Mouse (Mus musculus) hindbrain, embryonic 13.5 days (tissue): Measurements from ENCODE around the gene Bpi. TPM values are rescaled to one million over a fixed set of nuclear protein-coding genes. Genes with fewer than 3 reads are reported as not detected.

Experiments
- ATAC-seq: fragments of 200-750 bp; cut with Nextera tagmentation; 2 replicates; pipeline ENCODE4 v1.8.0; 2017; ENCODE audit warnings: moderate TSS enrichment; ENCODE audit not compliant: low FRiP score
- H3K27ac ChIP-seq: fragments of 300-500 bp; sonication (generic); 2 replicates; pipeline ENCODE4 v1.5.1; 2015; ENCODE audit warnings: inconsistent platforms, mild to moderate bottlenecking, moderate library complexity
- H3K27me3 ChIP-seq: fragments of 300-500 bp; sonication (generic); 2 replicates; pipeline ENCODE4 v1.6.1; 2015; ENCODE audit warnings: mild to moderate bottlenecking, inconsistent platforms
- H3K36me3 ChIP-seq: fragments of 300-500 bp; sonication (generic); 2 replicates; pipeline ENCODE4 v1.6.1; 2015; ENCODE audit warnings: mild to moderate bottlenecking, inconsistent platforms
- H3K4me1 ChIP-seq: fragments of 300-500 bp; sonication (generic); replicated peaks from 2 replicates; pipeline ENCODE4 v1.6.1; 2015; ENCODE audit warnings: inconsistent platforms
- H3K4me2 ChIP-seq: fragments of 300-500 bp; sonication (generic); 2 replicates; pipeline ENCODE4 v1.6.1; 2015; ENCODE audit warnings: inconsistent platforms, mild to moderate bottlenecking, moderate library complexity
- H3K4me3 ChIP-seq: fragments of 300-500 bp; sonication (generic); 2 replicates; pipeline ENCODE4 v1.5.1; 2015; ENCODE audit warnings: mild to moderate bottlenecking, inconsistent platforms
- H3K9ac ChIP-seq: fragments of 300-500 bp; sonication (generic); 2 replicates; pipeline ENCODE4 v1.6.1; 2015; ENCODE audit warnings: mild to moderate bottlenecking, inconsistent platforms
- H3K9me3 ChIP-seq: fragments of 300-500 bp; sonication (generic); 2 replicates; pipeline ENCODE4 v1.6.1; 2016; ENCODE audit warnings: inconsistent platforms
- WGBS: fragments of 180-500 bp; shearing (Covaris S2); methylation state at CpG from one replicate; pipeline ENCODE4 v1.1.7; 2015; 5-methylcytosine and 5-hydroxymethylcytosine counted together
- polyA plus RNA-seq: library from polyadenylated mRNA; unstranded; fragments of >200 nt; fragmentation: Nextera tagmentation; extraction: Ambion mirVana; gene quantifications from 2 replicates; pipeline ENCODE4 v1.2.1, GENCODE M21; 2015

The Bpi gene
- polyA plus RNA-seq = not detected in 2 replicates

DNA sequence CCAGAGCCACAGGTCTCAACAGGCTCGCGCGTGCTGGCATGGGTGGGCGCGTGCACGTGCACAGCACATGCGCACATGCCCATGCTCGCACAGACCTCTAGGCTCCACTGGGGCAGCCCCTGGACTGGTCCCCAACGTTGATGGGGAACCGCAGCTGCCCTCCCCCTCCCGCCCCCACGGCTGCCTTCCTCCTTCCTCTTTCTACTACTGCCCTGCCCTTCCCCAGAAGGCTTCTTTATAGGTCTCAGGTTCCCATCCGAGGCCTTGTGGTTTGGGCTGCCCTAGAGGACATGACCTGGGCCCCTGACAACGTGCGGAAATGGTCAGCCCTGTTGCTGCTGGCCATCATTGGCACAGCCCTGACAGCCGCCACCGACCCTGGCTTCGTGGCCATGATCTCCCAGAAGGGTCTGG is at the start of gene Bpi:
TSS of gene Bpi (plus strand) at position 90 of the 414 bp plus-strand sequence.
- Histone ChIP-seq H3K4me3 (no peak within 1 kb of the TSS), H3K27ac (no peak within 1 kb of the TSS), H3K36me3 (no peaks in the 10 kb centered on the region), H3K27me3 (0 out of 2 replicates have a peak, but pooled peaks cover 5% of the 10 kb centered on the region), H3K4me1 (peaks cover 3% of the 10 kb centered on the region), H3K9ac (no peak within 1 kb of the TSS; the same call in 1 of the 2 replicates), H3K4me2 (no peak within 1 kb of the TSS), H3K9me3 (no peaks in the 10 kb centered on the region)
- 70% methylated on average over 18 of the region's 18 CpGs for WGBS
- ATAC-seq = no peak

DNA sequence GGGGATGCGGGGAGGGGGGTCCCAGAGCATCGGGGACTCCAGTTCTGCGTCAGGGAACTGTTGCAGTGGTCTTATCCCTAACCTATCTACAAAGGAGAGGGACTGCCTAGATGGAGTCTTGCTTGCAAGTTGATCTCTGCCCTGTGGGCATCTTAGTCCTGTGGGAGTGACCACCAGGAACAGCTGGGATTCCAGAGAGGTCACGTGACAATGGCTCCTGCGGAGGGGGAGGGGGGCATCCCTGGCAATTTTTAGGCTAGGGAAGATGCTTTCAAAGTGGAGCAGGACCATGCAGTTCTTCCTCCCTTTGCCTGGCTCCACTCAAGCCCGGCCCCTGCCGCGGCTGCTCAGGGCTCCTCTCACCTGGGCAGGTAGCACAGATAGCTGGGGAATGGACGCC is 48.1 kb upstream of the Bpi start:
- H3K4me1 ChIP-seq = peaks cover 35% of the 10 kb centered on the region
- ATAC-seq = no peak
- H3K9ac ChIP-seq = no peak overlapping the region
- H3K4me3 ChIP-seq = no peak overlapping the region
- H3K27ac ChIP-seq = no peak overlapping the region
- no peaks in the 10 kb centered on the region for H3K9me3 ChIP-seq
- 70% methylated on average over 9 of the region's 9 CpGs for WGBS
- peaks cover 7% of the 10 kb centered on the region; the same call in 1 of the 2 replicates for H3K27me3 ChIP-seq
- H3K36me3 ChIP-seq = no peaks in the 10 kb centered on the region
- no peak overlapping the region for H3K4me2 ChIP-seq

DNA sequence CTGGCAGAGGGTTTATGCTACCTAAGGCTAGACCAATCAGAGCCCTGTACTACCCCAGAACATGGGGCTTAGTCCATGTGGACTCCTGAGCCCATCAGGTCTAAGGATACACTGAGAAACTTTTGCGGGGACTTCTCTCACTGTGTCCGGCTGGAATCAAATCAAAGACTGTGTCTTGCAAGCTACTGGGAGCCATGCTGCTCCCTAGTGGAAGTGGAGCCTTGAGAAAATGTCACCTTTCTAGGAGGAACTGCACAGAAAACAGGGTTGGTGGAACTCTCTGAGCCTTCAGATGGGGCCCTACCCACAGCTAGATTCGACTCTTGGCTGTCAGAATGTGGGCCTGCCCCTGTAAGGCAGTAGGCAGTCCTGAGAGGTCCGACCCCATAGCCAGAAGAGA is 47.4 kb upstream of the Bpi start:
- no peak overlapping the region for H3K4me3 ChIP-seq
- H3K4me2 ChIP-seq = no peak overlapping the region
- peaks cover 28% of the 10 kb centered on the region for H3K4me1 ChIP-seq
- no peaks in the 10 kb centered on the region for H3K9me3 ChIP-seq
- ATAC-seq = no peak
- H3K36me3 ChIP-seq = no peaks in the 10 kb centered on the region
- no peak overlapping the region for H3K27ac ChIP-seq
- 57% methylated on average over 4 of the region's 4 CpGs for WGBS
- H3K27me3 ChIP-seq = peaks cover 5% of the 10 kb centered on the region; the same call in 1 of the 2 replicates
- H3K9ac ChIP-seq = no peak overlapping the region

DNA sequence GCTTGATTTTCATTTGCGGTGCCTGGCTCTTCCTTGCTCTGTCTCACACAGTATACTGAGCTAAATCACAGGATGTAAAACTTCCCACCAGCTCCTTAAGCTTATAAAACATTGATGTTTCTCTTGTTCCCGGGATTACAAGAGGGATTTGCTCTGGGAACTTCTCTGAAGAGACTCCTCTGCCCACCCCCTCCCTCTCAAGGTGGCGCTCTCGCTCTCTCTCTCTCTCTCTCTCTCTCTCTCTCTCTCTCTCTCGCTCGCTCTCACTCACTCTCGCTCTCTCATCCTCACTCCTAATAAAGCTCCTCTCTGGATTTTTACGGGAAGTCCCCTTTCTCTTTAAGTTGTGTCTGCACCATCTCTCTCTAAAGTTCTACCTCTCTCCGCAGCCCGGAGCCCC is 46.9 kb upstream of the Bpi start:
- H3K9ac ChIP-seq = no peak overlapping the region
- peaks cover under 1% of the 10 kb centered on the region; the same call in 1 of the 2 replicates for H3K27me3 ChIP-seq
- 33% methylated on average over 10 of the region's 10 CpGs for WGBS
- H3K4me2 ChIP-seq = no peak overlapping the region; the same call in 1 of the 2 replicates
- ATAC-seq = no peak
- no peaks in the 10 kb centered on the region for H3K9me3 ChIP-seq
- no peak overlapping the region for H3K27ac ChIP-seq
- H3K4me3 ChIP-seq = no peak overlapping the region
- H3K4me1 ChIP-seq = peaks cover 23% of the 10 kb centered on the region
- no peaks in the 10 kb centered on the region for H3K36me3 ChIP-seq

DNA sequence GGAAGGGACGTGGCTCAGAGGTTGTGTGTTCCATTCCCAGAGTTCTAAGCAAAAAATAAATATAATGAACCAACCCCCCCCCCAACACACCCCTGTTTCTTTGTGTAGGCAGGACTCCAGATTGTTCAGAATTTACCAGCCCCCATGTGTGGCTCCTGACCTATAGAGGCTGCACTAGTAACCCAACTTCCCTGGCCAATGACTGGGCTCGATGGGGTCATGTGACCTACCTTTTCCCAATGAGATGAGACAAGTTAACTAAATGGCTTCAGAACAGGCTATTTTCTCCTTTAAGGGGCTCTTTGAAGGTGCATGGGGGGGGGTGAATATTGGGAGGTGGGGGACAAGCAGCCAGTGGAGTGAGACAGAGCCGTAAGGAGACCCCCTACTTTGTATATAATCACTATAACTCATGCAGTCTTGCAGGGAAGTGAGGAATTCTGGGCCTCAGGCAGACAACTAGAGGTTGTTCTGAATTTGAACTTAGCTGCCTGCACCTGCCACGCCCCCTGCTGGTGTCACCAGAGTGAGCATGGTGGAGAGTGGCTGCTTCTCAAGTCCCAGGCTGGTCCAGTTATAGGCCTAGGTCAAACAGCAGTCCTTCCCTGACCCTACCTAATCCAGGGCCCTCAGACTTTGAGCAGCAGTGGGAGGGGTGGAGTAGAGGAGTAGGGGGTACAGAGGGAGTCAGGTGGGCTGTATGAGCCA is 46.0 kb upstream of the Bpi start:
- H3K27me3 ChIP-seq = no peaks in the 10 kb centered on the region; the same call in 1 of the 2 replicates
- 75% methylated on average over 4 of the region's 4 CpGs for WGBS
- ATAC-seq = no peak

DNA sequence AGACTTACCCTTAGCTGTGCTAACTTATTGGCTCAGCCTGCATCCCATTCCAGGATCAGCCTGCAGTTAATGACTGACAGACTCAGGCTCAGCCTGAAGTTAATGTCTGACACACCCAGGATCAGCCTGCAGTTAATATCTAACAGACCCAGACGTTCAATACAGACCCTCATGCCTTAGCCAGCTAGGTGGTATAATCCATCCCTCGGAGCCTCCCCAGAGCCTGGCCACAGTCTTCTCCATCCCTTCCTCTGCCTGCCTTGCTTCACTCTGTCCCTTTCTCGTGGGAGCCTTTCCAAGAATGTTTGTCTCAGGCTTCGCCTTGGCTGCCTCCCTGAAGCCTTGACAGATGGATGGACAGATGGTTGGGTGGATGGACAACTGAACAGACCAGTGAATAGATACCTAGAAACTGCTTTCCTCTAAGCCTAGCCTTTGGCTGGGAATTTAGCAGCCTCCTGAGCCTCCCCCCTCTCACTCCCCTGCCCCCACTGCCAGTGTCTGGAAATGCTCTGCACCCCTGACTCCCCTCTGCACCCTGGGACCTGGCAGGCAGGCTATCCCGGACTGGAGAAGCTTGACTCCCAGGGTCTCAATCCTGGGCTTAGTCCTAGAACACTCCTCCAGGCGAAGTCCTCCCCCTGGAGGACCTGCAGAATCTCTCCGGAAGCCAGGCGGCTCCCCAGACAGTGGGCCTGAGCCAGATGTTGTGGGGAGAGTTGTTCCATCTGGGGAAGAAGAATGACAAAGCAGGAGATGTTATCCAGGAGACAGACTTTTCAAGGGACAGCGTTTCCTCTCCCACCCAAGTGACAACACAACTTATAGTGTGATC is 42.4 kb upstream of the Bpi start:
- H3K27me3 ChIP-seq = no peaks in the 10 kb centered on the region
- peaks cover 8% of the 10 kb centered on the region; the same call in 1 of the 2 replicates for H3K36me3 ChIP-seq
- H3K4me1 ChIP-seq = peaks cover 12% of the 10 kb centered on the region
- no peaks in the 10 kb centered on the region for H3K9me3 ChIP-seq
- no peak overlapping the region for H3K4me2 ChIP-seq
- no peak overlapping the region for H3K4me3 ChIP-seq
- H3K9ac ChIP-seq = 0 out of 2 replicates have a peak overlapping the region, but pooled peaks have one; percentile 14
- WGBS = 50% methylated on average over 9 of the region's 9 CpGs
- ATAC-seq = no peak
- no peak overlapping the region for H3K27ac ChIP-seq

More for the DNA sequence above, 46.0 kb upstream of the Bpi start:
- no peak overlapping the region for H3K4me3 ChIP-seq
- no peak overlapping the region for H3K27ac ChIP-seq
- H3K4me2 ChIP-seq = no peak overlapping the region
- 0 out of 2 replicates have a peak, but pooled peaks cover 3% of the 10 kb centered on the region for H3K36me3 ChIP-seq
- peaks cover 23% of the 10 kb centered on the region for H3K4me1 ChIP-seq
- H3K9ac ChIP-seq = no peak overlapping the region
- H3K9me3 ChIP-seq = no peaks in the 10 kb centered on the region

DNA sequence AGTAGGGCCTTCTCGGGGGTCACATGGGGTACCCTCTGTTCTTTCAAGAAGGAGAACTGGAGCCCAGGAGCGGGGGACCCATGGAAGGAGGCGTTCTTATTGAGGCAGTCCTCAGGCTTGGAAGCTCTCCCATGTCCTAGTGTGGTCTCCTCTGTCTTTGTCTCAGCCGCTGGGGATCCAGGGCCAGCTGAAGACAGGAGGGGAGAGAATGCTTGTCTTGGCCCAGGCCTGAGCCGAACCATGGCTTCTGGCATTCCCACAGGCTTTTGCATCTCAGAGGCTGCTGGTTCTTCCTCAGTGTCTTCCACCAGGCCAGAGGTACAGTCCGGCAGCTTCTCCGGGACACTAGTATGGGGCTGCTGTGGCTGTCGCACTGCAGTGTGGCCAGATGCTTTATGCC is 41.4 kb upstream of the Bpi start:
- Histone ChIP-seq H3K4me2 (no peak overlapping the region), H3K9ac (no peak overlapping the region), H3K27ac (no peak overlapping the region), H3K9me3 (no peaks in the 10 kb centered on the region), H3K36me3 (peaks cover 8% of the 10 kb centered on the region; the same call in 1 of the 2 replicates), H3K4me3 (no peak overlapping the region), H3K27me3 (no peaks in the 10 kb centered on the region), H3K4me1 (peaks cover 8% of the 10 kb centered on the region)
- no peak for ATAC-seq
- WGBS = 90% methylated on average over 8 of the region's 8 CpGs

DNA sequence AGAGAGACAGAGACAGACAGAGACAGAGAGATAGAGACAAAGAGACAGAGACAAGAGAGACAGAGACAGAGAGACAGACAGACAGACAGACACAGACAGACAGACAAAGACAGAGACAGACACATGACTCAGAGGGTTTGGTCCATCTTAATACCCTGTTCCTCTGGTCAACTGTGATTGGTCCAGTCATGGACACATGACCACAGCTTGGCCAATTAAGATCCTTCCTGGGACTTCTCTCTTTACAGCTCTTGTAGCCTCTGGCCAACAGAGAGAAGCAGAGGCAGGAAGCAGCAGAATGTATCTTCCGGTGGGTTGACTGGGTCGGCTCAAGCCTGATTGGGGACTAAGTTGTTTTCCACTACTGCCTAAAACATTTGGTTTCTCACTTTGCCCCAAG is 38.3 kb upstream of the Bpi start:
- ATAC-seq = no peak
- H3K27ac ChIP-seq = no peak overlapping the region
- 98% methylated on average over 2 of the region's 2 CpGs for WGBS

DNA sequence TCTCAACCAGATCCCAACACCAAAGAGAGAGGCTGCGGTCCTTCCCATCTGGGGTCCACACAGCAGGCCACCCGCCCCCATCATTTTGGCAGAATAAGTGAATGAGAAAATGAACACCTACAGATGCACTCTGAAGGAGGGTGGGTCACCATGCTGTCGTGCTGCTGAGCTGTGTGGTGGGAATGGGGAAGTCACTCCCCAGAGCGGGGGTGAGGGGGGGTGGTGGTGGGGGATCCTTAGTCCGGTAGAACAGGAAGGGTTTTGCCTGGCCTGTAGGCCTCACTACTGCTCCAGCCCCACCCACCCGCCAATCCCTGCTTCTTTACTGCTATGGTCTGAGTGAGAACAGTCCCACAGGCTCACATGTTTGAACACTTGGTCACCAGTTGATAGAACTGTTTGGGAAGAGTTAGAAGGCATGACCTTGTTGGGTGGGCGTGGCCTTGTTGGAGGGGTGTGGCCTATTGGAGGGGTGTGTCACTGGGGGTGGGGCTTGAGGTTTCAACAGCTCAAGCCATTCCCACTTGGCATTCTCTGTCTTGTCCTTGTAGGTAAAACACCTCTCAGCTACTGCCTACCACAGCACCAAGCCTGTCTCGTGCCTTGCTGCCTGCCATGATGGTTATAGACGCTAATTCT is 36.3 kb upstream of the Bpi start:
- no peak overlapping the region for H3K27ac ChIP-seq
- no peak for ATAC-seq

More for the DNA sequence above, 38.3 kb upstream of the Bpi start:
- Histone ChIP-seq H3K4me1 (peaks cover 8% of the 10 kb centered on the region), H3K9ac (no peak overlapping the region), H3K4me2 (no peak overlapping the region), H3K36me3 (peaks cover 8% of the 10 kb centered on the region; the same call in 1 of the 2 replicates), H3K4me3 (no peak overlapping the region), H3K27me3 (no peaks in the 10 kb centered on the region), H3K9me3 (no peaks in the 10 kb centered on the region)

DNA sequence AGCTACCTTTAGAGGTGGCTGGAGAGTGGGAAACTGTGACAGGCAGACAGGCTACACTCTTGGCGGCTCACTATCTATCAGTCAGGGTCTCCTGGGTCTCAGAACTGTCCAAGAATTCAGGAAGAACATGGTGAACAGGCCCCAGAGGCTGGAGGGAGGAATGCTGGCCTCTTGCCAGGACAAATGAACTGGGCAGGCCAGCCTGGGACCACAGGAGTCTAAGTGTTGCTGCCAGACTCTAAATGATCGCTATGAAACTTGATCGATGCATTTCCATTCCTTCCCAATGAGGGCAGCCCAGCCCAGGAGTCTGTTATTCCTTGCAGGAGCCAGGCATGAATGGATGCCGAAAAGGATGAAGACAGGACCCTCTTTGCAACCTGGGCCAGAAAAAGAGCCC is 35.2 kb upstream of the Bpi start:
- peaks cover 8% of the 10 kb centered on the region for H3K4me1 ChIP-seq

More for the DNA sequence above, 36.3 kb upstream of the Bpi start:
- Histone ChIP-seq H3K4me3 (no peak overlapping the region), H3K27me3 (no peaks in the 10 kb centered on the region), H3K9me3 (no peaks in the 10 kb centered on the region), H3K4me1 (peaks cover 8% of the 10 kb centered on the region), H3K9ac (no peak overlapping the region), H3K4me2 (no peak overlapping the region), H3K36me3 (peaks cover 8% of the 10 kb centered on the region; the same call in 1 of the 2 replicates)
- 87% methylated on average over 9 of the region's 9 CpGs for WGBS

DNA sequence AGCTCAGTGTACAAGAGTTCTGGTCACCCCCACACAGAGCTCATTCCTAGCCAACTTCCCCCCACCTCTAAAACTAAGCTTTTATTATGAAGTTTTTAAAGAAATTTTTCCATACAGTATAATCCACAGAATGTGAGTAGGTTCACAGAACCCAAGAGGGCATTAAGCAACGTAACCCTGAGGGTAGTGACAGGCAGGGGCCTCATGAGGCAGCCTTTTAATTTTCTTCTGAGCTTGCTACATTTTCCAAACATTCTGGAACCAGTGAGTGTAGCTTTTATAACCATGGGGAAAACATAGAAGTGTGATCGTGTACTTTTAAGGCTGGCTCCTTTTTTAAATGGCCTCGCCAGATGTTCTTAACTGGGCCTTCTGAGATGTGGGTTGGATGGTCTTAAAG is 34.4 kb upstream of the Bpi start:
- Histone ChIP-seq H3K4me2 (no peak overlapping the region), H3K4me1 (peaks cover 15% of the 10 kb centered on the region), H3K27ac (no peak overlapping the region), H3K9me3 (no peaks in the 10 kb centered on the region), H3K27me3 (0 out of 2 replicates have a peak, but pooled peaks cover 3% of the 10 kb centered on the region), H3K36me3 (no peaks in the 10 kb centered on the region), H3K9ac (no peak overlapping the region), H3K4me3 (no peak overlapping the region)
- 87% methylated on average over 3 of the region's 3 CpGs for WGBS
- ATAC-seq = no peak

More for the DNA sequence above, 35.2 kb upstream of the Bpi start:
- H3K36me3 ChIP-seq = peaks cover 3% of the 10 kb centered on the region; the same call in 1 of the 2 replicates
- H3K27me3 ChIP-seq = 0 out of 2 replicates have a peak, but pooled peaks cover 3% of the 10 kb centered on the region
- H3K27ac ChIP-seq = no peak overlapping the region; the same call in 1 of the 2 replicates
- H3K9ac ChIP-seq = peak overlapping the region; percentile 15; the same call in 1 of the 2 replicates
- 59% methylated on average over 4 of the region's 4 CpGs for WGBS
- H3K4me3 ChIP-seq = no peak overlapping the region
- no peak overlapping the region for H3K4me2 ChIP-seq
- no peaks in the 10 kb centered on the region for H3K9me3 ChIP-seq
- ATAC-seq = no peak

DNA sequence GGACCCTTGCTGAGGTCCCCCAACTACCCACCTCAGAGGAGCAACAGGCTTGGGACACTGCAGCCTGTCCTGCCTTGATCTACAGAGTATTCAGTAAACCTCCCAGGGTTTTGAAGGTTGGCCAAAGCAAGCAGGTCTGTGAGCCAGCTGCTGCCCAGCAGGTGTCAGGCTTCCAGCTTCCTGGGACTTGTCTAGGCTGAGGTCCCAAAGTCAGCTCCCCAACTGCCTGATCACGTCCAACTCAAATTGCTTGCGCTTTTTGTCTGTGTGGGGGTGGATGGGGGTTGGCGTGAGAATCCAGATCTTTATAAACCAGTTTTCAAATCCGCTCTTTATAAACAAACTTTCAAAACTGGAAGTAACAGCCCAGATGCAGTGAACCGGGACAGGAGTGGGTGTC is 32.6 kb upstream of the Bpi start:
- H3K9me3 ChIP-seq = no peaks in the 10 kb centered on the region
- H3K4me2 ChIP-seq = no peak overlapping the region
- H3K27me3 ChIP-seq = 0 out of 2 replicates have a peak, but pooled peaks cover 3% of the 10 kb centered on the region
- no peak for ATAC-seq
- H3K27ac ChIP-seq = no peak overlapping the region
- no peaks in the 10 kb centered on the region for H3K36me3 ChIP-seq
- H3K9ac ChIP-seq = no peak overlapping the region
- peaks cover 30% of the 10 kb centered on the region for H3K4me1 ChIP-seq
- H3K4me3 ChIP-seq = no peak overlapping the region
- WGBS = 79% methylated on average over 5 of the region's 5 CpGs
